ENCODE assay signal across 8 mouse cellular contexts in genomic region chr11:61104241-61104901, GRCm38 (mm10). TPM values are rescaled to one million over a fixed set of nuclear protein-coding genes. Genes with fewer than 3 reads are reported as not detected.
A peak's percentile ranks its signal among the peaks of the same experiment; 100 is the strongest.
DNase-seq lines count a peak whose midpoint lies in the region; ATAC-seq and TF ChIP-seq lines count a peak whose summit lies in the region.

No protein-coding gene starts in this region.

- H3K36me3 ChIP-seq in hindbrain, embryonic 16.5 days (ENCODE audit: control insufficient read depth, insufficient read depth, low read length): no peaks in the 10 kb centered on the region

- H3K4me2 ChIP-seq in hindbrain, embryonic 16.5 days (ENCODE audit: low read length): peak overlapping the region; percentile 24; the same call in 1 of the 2 replicates

- no peaks in the 10 kb centered on the region for H3K9me3 ChIP-seq in hindbrain, embryonic 16.5 days (ENCODE audit: control insufficient read depth, low read length)

- H3K9ac ChIP-seq in hindbrain, embryonic 16.5 days (ENCODE audit: low read depth, low read length): no peak overlapping the region

- peak; percentile 93 for DNase-seq in ZHBTc4 (ENCODE audit: low read depth, low spot score)
- peak; percentile 91 for DNase-seq in gastrocnemius, adult 2 months
- peak; percentile 67 for DNase-seq in left cerebral cortex, adult 11 months (ENCODE audit: low spot score)
- peak; percentile 82 to 90 for DNase-seq in lung, postnatal 4 days
- DNase-seq in retina, postnatal 7 days (ENCODE audit: low read depth, low spot score): peak; percentile 82
- DNase-seq in urinary bladder, adult 18-20 months (ENCODE audit: low spot score in 2 of 2): peak; percentile 58 to 71

- TF ChIP-seq CTCF in gastrocnemius, adult 2 months (IDR thresholded peaks at IDR 0.05): no peak; the same call in none of the 2 replicates

- intact Hi-C loops in gastrocnemius, adult 2 months (cut with DNase I): loop anchor here (5.0 to 10.0 kb wide), 2 partner anchors 310 to 608 kb away; no protein-coding TSS in a partner anchor

- H3K4me3 ChIP-seq in gastrocnemius, adult 2 months: peak overlapping the region; percentile 35
- no peak overlapping the region for H3K4me3 ChIP-seq in hindbrain, embryonic 16.5 days (ENCODE audit: low read length)

- no peaks in the 10 kb centered on the region for H3K27me3 ChIP-seq in hindbrain, embryonic 16.5 days (replicated peaks; ENCODE audit: control insufficient read depth, insufficient read depth, low read length)

- peaks cover 2% of the 10 kb centered on the region; the same call in 1 of the 2 replicates for H3K4me1 ChIP-seq in hindbrain, embryonic 16.5 days (ENCODE audit: control insufficient read depth, insufficient read depth, low read depth, low read length)

- ATAC-seq in common myeloid progenitor, adult 5-6 weeks (replicated peaks; ENCODE audit: low read depth, poor library complexity, severe bottlenecking): peak; percentile 95
- peak; percentile 94 for ATAC-seq in hindbrain, embryonic 16.5 days

- WGBS in hindbrain, embryonic 16.5 days: 16% methylated on average over 20 of the region's 20 CpGs

- 0 out of 2 replicates have a peak overlapping the region, but pooled peaks have one; percentile 24 for H3K27ac ChIP-seq in gastrocnemius, adult 2 months
- H3K27ac ChIP-seq in hindbrain, embryonic 16.5 days (ENCODE audit: low read depth, low read length): no peak overlapping the region

RNA-seq across cellular contexts. Expression of gene Tnfrsf13b, which starts 22.2 kb away (rescaled TPM):
- total RNA-seq in common myeloid progenitor, adult 5-6 weeks (2017): 64.8 and 72.9 TPM in 2 replicates
- under 1 TPM; 0.13 to 0.22 TPM for total RNA-seq in gastrocnemius, adult 2 months (2021)
- polyA plus RNA-seq in hindbrain, embryonic 16.5 days (2015; fragmentation: Nextera tagmentation; extraction: Ambion mirVana): 1.4 and 2.0 TPM in 2 replicates

Comparison
In these comparisons a context has a peak if more than half of its experiments do, and no peak if none do; other contexts are left out.
1. RNA of gene Tnfrsf13b, which starts 22.2 kb away (total RNA-seq): 64.8 to 72.9 TPM in common myeloid progenitor, adult 5-6 weeks; 0.13 to 0.22 TPM in gastrocnemius, adult 2 months; every median in the first group is over 10 times any median in the second.
2. Peak in every context shown above with its lines, with median percentiles within 50 percentile points of each other: DNase-seq.